Comparison of ENCODE assay signal across 8 mouse cellular contexts in the genomic region with DNA sequence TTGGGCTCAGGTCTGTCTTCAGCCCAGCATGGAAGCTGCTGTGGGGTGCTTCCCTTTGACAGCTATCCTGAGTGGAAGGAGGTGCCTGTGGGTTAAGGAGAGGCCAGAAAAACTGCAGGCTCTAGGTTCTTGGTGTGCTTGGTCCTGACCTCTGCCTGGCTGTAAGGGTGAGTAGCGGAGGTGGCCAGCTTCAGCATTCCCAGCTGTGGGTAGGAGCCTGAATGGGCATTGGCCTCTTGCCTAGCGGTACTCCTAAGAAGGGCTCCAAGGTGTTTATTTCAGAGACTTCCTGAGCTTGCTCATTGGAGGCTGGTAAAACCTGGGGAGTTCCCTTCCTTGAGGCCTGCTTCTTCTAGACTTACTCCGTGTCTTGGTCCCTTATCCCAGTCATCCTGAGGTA. TPM values are rescaled to one million over a fixed set of nuclear protein-coding genes. Genes with fewer than 3 reads are reported as not detected.
A peak's percentile ranks its signal among the peaks of the same experiment; 100 is the strongest.
DNase-seq lines count a peak whose midpoint lies in the region; ATAC-seq and TF ChIP-seq lines count a peak whose summit lies in the region.

No protein-coding gene starts in this region.

- H3K27me3 ChIP-seq in hindbrain, embryonic 10.5 days (ENCODE audit: insufficient read depth, poor library complexity, severe bottlenecking), result no peaks in the 10 kb centered on the region
- no peaks in the 10 kb centered on the region for H3K27me3 ChIP-seq in hindbrain, postnatal 0 days (ENCODE audit: insufficient read depth, low read length)
- no peaks in the 10 kb centered on the region for H3K27me3 ChIP-seq in heart, postnatal 0 days (ENCODE audit: control insufficient read depth, insufficient read depth, low read length)

- H3K9ac ChIP-seq in hindbrain, postnatal 0 days (replicated peaks; ENCODE audit: low read length), result no peak overlapping the region
- no peak overlapping the region for H3K9ac ChIP-seq in heart, postnatal 0 days (replicated peaks; ENCODE audit: low read depth, low read length)

- DNase-seq in hindbrain, embryonic 10.5 days (ENCODE audit: low spot score), result no peak
- DNase-seq in hindbrain, postnatal 0 days (ENCODE audit: low spot score), result no peak
- DNase-seq in brain, adult 2 months (ENCODE audit: low read depth, low spot score), result peak; percentile 42
- no peak for DNase-seq in heart, postnatal 0 days (ENCODE audit: low spot score)
- DNase-seq in urinary bladder, postnatal 10 days (ENCODE audit: low spot score), result no peak
- no peak for DNase-seq in spleen, adult 18-20 months
- no peak for DNase-seq in adrenal gland, postnatal 36 days

- H3K4me3 ChIP-seq in hindbrain, embryonic 10.5 days, result no peak overlapping the region
- H3K4me3 ChIP-seq in hindbrain, postnatal 0 days (ENCODE audit: low read length), result no peak overlapping the region
- H3K4me3 ChIP-seq in heart, postnatal 0 days (ENCODE audit: low read depth, low read length), result no peak overlapping the region

- H3K36me3 ChIP-seq in hindbrain, embryonic 10.5 days, result peaks cover 29% of the 10 kb centered on the region
- peaks cover 20% of the 10 kb centered on the region; the same call in 1 of the 2 replicates for H3K36me3 ChIP-seq in hindbrain, postnatal 0 days (ENCODE audit: insufficient read depth, low read length)
- H3K36me3 ChIP-seq in heart, postnatal 0 days (replicated peaks; ENCODE audit: control insufficient read depth, insufficient read depth, low read length), result peaks cover 26% of the 10 kb centered on the region

- 67% methylated on average over 3 of the region's 3 CpGs for WGBS in hindbrain, embryonic 10.5 days
- 59% methylated on average over 3 of the region's 3 CpGs for WGBS in hindbrain, postnatal 0 days
- WGBS in heart, postnatal 0 days, result 41% methylated on average over 3 of the region's 3 CpGs

- no peak for ATAC-seq in hindbrain, postnatal 0 days
- peak; percentile 23 for ATAC-seq in CD4-positive, CD25-positive, alpha-beta regulatory T cell, adult 4 months
- 0 out of 2 replicates have a peak, but pooled peaks have one; percentile 9 for ATAC-seq in heart, postnatal 0 days (ENCODE audit: insufficient read depth, low read depth)

- peak overlapping the region; percentile 45 for H3K27ac ChIP-seq in hindbrain, embryonic 10.5 days
- no peak overlapping the region; the same call in 1 of the 2 replicates for H3K27ac ChIP-seq in hindbrain, postnatal 0 days
- H3K27ac ChIP-seq in heart, postnatal 0 days (ENCODE audit: low read depth), result peak overlapping the region; percentile 78

- H3K4me2 ChIP-seq in hindbrain, postnatal 0 days (ENCODE audit: low read depth, low read length), result no peak overlapping the region
- no peak overlapping the region for H3K4me2 ChIP-seq in heart, postnatal 0 days (ENCODE audit: low read depth, low read length)

- 0 out of 2 replicates have a peak, but pooled peaks cover 3% of the 10 kb centered on the region for H3K9me3 ChIP-seq in hindbrain, embryonic 10.5 days
- H3K9me3 ChIP-seq in hindbrain, postnatal 0 days (ENCODE audit: low read length), result no peaks in the 10 kb centered on the region
- no peaks in the 10 kb centered on the region for H3K9me3 ChIP-seq in heart, postnatal 0 days (replicated peaks; ENCODE audit: control insufficient read depth, low read length)

- no peak for TF ChIP-seq CTCF in hindbrain, postnatal 0 days (IDR thresholded peaks at IDR 0.05; ENCODE audit: low read depth)
- TF ChIP-seq CTCF in heart, postnatal 0 days (IDR thresholded peaks at IDR 0.05; ENCODE audit: low read depth), result no peak

- TF ChIP-seq EP300 in heart, postnatal 0 days (IDR thresholded peaks at IDR 0.05; ENCODE audit: low read depth), result no peak

- peaks cover 21% of the 10 kb centered on the region for H3K4me1 ChIP-seq in hindbrain, embryonic 10.5 days (replicated peaks)
- H3K4me1 ChIP-seq in hindbrain, postnatal 0 days (ENCODE audit: insufficient read depth, low read length), result peaks cover 12% of the 10 kb centered on the region
- peaks cover 58% of the 10 kb centered on the region for H3K4me1 ChIP-seq in heart, postnatal 0 days (ENCODE audit: control insufficient read depth, insufficient read depth)

RNA-seq across cellular contexts. Expression of a gene that starts 28.3 kb away (rescaled TPM):
- polyA plus RNA-seq in hindbrain, embryonic 10.5 days (2016; fragmentation: Nextera tagmentation; extraction: Ambion mirVana), result 27.9 and 31.3 TPM in 2 replicates
- total RNA-seq in hindbrain, postnatal 0 days (2014; rRNA removed), result 134 and 143 TPM in 2 replicates
- 38.7 and 39.2 TPM in 2 replicates for polyA plus RNA-seq in hindbrain, postnatal 0 days (2015; fragmentation: Nextera tagmentation; extraction: Ambion mirVana)
- 10 to 100 TPM; 19.5 to 25.8 TPM for polyA plus RNA-seq in CD4-positive, CD25-positive, alpha-beta regulatory T cell, adult 4 months (2017; shearing (Covaris generic))
- 61.5 and 74.0 TPM in 2 replicates for total RNA-seq in heart, postnatal 0 days (2014; rRNA removed; ENCODE audit: low replicate concordance)
- polyA plus RNA-seq in heart, postnatal 0 days (2015; fragmentation: Nextera tagmentation; extraction: Ambion mirVana), result 22.6 and 26.7 TPM in 2 replicates
- 10 to 100 TPM; 71.2 to 73.3 TPM for total RNA-seq in adrenal gland, postnatal 36 days (2021)

RNA-seq across cellular contexts. Expression of a gene that starts 38.2 kb away (rescaled TPM):
- polyA plus RNA-seq in hindbrain, embryonic 10.5 days (2016; fragmentation: Nextera tagmentation; extraction: Ambion mirVana), result 311 and 400 TPM in 2 replicates
- 140 and 174 TPM in 2 replicates for total RNA-seq in hindbrain, postnatal 0 days (2014; rRNA removed)
- polyA plus RNA-seq in hindbrain, postnatal 0 days (2015; fragmentation: Nextera tagmentation; extraction: Ambion mirVana), result 130 and 131 TPM in 2 replicates
- polyA plus RNA-seq in CD4-positive, CD25-positive, alpha-beta regulatory T cell, adult 4 months (2017; shearing (Covaris generic)), result 100 to 1,000 TPM; 137 to 146 TPM
- 142 and 167 TPM in 2 replicates for total RNA-seq in heart, postnatal 0 days (2014; rRNA removed; ENCODE audit: low replicate concordance)
- polyA plus RNA-seq in heart, postnatal 0 days (2015; fragmentation: Nextera tagmentation; extraction: Ambion mirVana), result 74.8 and 82.4 TPM in 2 replicates
- total RNA-seq in adrenal gland, postnatal 36 days (2021), result 100 to 1,000 TPM in 1 of 2 experiments, 10 to 100 TPM in 1; 96.5 to 111 TPM

RNA-seq across cellular contexts. Expression of a gene that starts 43.7 kb away (rescaled TPM):
- polyA plus RNA-seq in hindbrain, embryonic 10.5 days (2016; fragmentation: Nextera tagmentation; extraction: Ambion mirVana), result 43.7 and 52.6 TPM in 2 replicates
- total RNA-seq in hindbrain, postnatal 0 days (2014; rRNA removed), result 39.1 and 44.3 TPM in 2 replicates
- polyA plus RNA-seq in hindbrain, postnatal 0 days (2015; fragmentation: Nextera tagmentation; extraction: Ambion mirVana), result 43.3 and 43.8 TPM in 2 replicates
- 10 to 100 TPM; 30.1 to 39.8 TPM for polyA plus RNA-seq in CD4-positive, CD25-positive, alpha-beta regulatory T cell, adult 4 months (2017; shearing (Covaris generic))
- total RNA-seq in heart, postnatal 0 days (2014; rRNA removed; ENCODE audit: low replicate concordance), result 32.5 and 46.1 TPM in 2 replicates
- 37.1 and 41.8 TPM in 2 replicates for polyA plus RNA-seq in heart, postnatal 0 days (2015; fragmentation: Nextera tagmentation; extraction: Ambion mirVana)
- 10 to 100 TPM; 42.7 to 48.1 TPM for total RNA-seq in adrenal gland, postnatal 36 days (2021)
